Mouse (Mus musculus): ENCODE results near the gene Klk1b26.
"Not testable (repeated sequence)": the region's sequence is repeated elsewhere in the genome, so short reads cannot be mapped to it uniquely, and the experiment has no call there.

Gene Klk1b26

DNA sequence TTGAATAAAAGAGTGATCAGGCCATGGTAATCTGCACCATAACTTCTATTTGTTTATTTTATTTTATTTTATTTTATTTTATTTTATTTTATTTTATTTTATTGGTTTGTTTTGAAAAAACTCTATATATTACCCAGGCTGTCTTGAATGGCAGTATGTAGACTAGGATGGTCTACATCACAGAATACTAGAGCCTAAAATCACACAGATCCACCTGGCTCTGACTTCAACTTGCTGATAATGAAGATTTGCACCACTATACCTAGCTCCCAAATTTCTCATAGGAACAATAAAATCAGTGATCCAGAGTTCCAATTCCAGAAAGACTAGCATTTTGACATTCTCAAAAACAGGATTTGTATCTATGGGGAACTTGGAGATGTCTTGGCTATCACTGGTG lies at the start of gene Klk1b26:
TSS of gene Klk1b26 (plus strand) at position 301 of the 400 bp plus-strand sequence.
- DNase-seq (ENCODE audit: low spot score), result not testable (repeated sequence)

DNA sequence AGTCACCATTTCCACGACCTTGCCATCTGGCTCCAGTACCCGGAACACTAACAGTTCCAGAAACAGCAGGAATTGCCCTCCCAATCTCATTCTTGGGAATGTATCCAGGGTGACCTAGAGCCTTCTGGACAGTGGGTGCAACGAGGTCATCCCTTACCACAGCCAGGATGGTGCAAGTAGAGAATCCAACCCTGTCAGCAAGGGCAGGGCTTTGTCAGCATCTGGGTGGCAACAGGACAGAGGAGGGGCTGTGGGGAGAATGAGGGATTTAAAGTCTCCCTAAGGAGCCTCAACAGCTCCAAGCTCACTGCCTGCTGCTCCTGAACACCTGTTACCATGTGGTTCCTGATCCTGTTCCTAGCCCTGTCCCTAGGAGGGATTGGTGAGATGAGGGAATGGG lies 45.5 kb upstream of the Klk1b26 start, which contains the start of gene Klk1b1:
TSS of gene Klk1b1 (plus strand) at position 301 of the 400 bp plus-strand sequence.
- DNase-seq (ENCODE audit: low spot score), result no peak

DNA sequence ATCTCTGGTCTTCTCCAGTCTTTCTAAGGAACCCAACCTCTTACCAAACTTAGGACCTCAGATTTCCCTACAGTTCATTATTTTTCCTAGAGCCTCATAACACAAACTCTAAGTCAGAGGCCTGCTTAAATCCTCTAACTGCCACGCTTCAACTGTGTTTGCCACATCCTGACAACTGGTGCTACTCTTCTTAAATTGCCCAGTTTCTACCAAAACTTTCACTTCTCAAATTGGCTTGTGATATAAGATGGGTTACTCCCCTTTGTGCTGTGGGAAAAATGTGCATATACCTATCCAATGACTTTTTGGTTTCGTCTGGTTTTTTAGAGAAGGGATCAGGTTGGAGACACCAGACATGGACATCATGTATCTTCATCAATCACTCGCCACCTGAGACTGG lies 44.9 kb upstream of the Klk1b26 start:
- no peak for DNase-seq (ENCODE audit: low spot score)

DNA sequence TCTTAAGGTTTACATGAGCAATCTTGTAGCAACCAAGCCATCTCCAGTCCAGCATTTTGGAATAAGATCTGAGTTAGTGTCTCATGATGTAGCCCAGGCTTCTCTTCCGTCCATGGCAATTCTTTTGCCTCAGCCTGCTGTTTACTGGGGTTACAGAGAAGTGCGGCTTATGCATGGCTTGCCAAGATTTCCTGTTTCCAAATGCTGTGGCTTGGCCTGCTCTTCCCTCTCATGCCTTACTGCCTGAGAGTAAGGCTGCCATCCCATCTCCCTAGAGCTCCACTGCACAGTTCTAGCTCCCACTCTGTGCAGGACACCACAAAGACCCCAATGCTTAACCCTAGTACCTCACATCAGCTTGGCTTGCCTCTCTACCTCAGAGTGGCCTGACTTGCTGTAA lies 44.4 kb upstream of the Klk1b26 start:
- DNase-seq (ENCODE audit: low spot score), result no peak

DNA sequence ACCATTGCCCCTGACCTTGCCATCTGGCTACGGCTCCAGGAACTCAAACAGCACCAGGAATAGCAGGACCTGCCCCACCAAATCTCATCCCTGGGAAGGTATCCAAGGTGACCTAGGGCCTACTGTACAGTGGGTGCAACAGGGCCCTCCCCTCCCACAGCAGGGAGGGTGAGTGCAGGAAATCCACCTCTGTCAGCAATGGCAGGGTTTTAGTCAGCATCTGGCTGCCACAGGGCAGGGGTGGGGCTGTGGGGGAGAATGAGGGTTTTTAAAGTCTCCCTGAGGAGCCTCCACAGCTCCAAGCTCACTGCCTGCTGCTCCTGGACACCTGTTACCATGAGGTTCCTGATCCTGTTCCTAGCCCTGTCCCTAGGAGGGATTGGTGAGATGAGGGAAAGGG lies 36.2 kb upstream of the Klk1b26 start, which contains the start of gene Klk1b9:
TSS of gene Klk1b9 (plus strand) at position 301 of the 400 bp plus-strand sequence.
- DNase-seq (ENCODE audit: low spot score), result not testable (repeated sequence)

DNA sequence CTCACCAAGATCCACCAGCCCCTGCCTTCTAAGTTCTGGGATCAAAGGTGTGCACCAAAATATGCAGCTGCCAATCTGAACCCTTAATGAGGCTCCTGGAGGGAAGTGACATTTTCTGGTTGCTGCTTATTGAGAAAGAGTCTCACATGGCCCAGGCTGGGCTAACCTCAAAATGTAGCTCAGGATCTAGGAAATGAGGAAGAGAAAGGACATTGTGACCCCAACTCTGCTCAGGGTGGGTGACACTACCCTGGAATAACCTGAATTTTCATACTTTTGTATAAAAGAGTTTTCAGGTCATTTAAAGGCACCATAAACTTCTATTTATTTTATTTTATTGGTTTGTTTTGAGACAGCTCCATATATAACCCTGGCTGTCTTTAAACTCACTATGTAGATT lies 26.3 kb upstream of the Klk1b26 start:
- DNase-seq (ENCODE audit: low spot score), result no peak

DNA sequence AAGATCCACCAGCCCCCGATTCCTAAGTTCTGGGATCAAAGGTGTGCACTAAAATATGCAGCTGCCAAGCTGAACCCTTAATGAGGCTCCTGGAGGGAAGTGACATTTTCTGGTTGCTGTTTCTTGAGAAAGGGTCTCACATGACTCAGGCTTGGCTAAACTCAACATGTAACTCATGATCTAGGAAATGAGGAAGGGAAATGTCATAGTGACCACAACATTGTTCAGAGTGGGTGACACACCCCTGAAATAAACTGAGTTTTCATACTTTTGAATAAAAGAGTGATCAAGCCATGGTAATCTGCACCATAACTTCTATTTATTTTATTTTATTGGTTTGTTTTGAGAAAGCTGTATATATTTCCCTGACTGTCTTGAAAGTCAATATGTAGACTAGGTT lies 17.1 kb upstream of the Klk1b26 start:
- not testable (repeated sequence) for DNase-seq (ENCODE audit: low spot score)

DNA sequence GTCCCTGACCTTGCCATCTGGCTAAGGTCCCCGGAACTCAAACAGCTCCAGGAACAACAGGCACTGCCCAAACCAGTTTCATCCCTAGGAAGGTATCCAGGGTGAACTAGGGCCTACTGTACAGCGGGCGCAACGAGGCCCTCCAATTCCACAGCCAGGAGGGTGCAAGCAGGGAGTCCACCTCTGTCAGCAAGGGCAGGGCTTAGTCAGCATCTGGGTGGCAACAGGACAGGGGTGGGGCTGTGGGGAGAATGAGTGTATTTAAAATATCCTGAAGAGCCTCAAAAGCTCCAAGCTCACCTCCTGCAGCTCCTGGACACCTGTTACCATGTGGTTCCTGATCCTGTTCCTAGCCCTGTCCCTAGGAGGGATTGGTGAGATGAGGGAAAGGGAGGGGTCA lies 16.4 kb upstream of the Klk1b26 start, which contains the start of gene Klk1b11:
TSS of gene Klk1b11 (plus strand) at position 301 of the 400 bp plus-strand sequence.
- not testable (repeated sequence) for DNase-seq (ENCODE audit: low spot score)

DNA sequence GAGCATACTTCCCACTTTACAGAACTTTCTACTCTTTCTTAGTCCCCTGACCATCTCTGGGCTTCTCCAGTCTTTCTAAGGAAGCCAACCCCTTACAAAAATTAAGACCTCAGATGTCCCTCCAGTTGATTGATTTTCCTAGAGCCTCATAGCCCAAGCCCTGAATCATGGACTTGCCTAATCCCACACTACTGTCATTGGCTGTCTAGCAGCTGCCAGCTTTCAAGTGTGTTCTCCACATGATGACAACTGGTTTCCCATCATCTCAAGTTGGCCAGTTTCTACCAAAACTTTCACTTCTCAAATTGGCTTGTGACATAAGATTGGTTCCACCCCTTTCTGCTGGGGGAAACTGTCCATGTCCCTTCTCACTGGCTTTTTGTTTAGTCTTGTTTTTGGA lies 7.1 kb upstream of the Klk1b26 start:
- DNase-seq (ENCODE audit: low spot score), result no peak

DNA sequence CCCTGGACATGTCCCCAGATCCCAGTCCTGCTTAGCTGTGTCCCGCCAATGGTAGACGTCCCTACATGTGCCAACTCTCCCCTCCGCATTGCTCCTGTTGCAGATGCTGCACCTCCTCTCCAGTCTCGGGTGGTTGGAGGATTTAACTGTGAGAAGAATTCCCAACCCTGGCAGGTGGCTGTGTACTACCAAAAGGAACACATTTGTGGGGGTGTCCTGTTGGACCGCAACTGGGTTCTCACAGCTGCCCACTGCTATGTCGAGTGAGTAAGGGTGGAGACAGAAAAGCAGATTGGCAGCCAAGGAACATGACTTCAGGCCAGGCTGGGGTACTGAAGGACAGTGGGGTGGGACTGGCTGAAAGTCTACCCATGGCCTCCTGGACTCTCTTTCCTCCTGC lies 2.7 kb downstream of the Klk1b26 start:
- DNase-seq (ENCODE audit: low spot score), result not testable (repeated sequence)

DNA sequence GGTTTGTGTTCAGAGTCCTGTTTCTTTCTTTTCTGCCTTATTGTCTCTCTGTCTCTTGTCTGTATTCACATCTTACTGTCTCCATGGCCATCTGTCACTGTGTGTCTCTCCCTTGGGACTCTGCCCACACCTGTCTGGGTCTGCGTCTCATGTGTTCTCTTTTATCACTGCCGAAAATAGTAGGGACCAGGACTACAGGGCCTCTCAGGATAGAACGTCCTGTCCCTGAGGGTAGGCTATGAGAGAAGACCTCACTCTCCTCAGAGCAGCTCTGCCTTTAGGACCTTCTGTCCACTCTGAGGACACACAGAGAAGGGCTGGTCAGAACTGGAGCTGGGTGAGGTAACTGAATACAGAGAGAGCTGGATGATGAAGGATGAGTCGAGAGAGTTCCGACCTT lies 3.1 kb downstream of the Klk1b26 start:
- no peak for DNase-seq (ENCODE audit: low spot score)

DNA sequence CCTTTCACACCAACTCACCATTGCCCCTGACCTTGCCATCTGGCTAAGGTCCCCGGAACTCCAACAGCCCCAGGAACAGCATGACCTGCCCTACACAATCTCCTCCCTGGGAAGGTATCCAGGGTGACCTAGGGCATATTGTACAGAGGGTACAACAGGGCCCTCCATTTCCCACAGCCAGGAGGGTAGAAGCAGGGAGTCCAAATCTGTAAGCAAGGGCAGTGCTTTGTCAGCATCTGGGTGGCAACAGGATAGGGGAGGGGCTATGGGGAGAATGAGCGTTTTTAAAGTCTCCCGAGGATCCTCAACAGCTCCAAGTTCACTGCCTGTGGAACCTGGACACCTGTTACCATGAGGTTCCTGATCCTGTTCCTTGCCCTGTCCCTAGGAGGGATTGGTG lies 40.0 kb downstream of the Klk1b26 start, which contains the start of gene Klk1b27:
TSS of gene Klk1b27 (plus strand) at position 301 of the 400 bp plus-strand sequence.
- not testable (repeated sequence) for DNase-seq (ENCODE audit: low spot score)

Data from MN1 (cell line).